Mouse (Mus musculus) spleen, postnatal 10 days (tissue): Measurements from ENCODE around the gene BC048671.
A peak's percentile ranks its signal among the peaks of the same experiment; 100 is the strongest.

Source experiments
- DNase-seq, 2 experiments: peaks; one replicate each; pipeline ENCODE4 v3.0.0; 2021 to 2022; ENCODE audit warnings: low spot score in 2 of 2

BC048671 gene

GRCm38 (mm10) chr6:90300919-90301318 is at the start of gene BC048671:
BC048671 (plus strand) TSS chr6:90301219.
- no peak for DNase-seq

GRCm38 (mm10) chr6:90288265-90288664 is 12.8 kb upstream of the BC048671 start:
- DNase-seq: no peak

- no peak for DNase-seq
These were observed 5.4 kb downstream of the BC048671 start for GRCm38 (mm10) chr6:90306315-90306975.

GRCm38 (mm10) chr6:90308839-90309778 is 8.1 kb downstream of the BC048671 start:
- no peak for DNase-seq

- peak in 1 of 2 experiments; percentile 6 for DNase-seq
These were observed 14.9 kb downstream of the BC048671 start for GRCm38 (mm10) chr6:90315961-90316360.

GRCm38 (mm10) chr6:90317510-90318258 is 16.7 kb downstream of the BC048671 start:
- DNase-seq: no peak

DNA sequence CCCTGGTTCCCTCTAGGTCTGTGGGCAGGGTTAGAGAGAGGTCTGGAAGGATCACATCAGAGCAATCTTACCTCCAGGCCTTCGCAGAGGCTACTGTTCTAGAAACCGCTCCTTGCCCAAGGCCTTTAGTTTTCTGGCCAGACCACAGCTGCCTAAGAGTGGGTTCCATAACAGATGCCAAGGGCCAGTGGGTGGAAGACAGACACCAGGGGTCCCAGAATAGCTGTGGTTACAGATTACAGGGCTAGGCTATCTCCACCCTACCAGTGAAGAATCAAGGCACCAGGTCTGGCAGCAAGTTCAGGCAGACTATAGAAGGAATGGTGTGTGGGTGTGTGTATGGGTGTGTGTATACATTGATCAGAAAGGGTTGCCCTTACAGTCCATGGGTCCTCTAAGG is 18.0 kb downstream of the BC048671 start:
- no peak for DNase-seq

DNA sequence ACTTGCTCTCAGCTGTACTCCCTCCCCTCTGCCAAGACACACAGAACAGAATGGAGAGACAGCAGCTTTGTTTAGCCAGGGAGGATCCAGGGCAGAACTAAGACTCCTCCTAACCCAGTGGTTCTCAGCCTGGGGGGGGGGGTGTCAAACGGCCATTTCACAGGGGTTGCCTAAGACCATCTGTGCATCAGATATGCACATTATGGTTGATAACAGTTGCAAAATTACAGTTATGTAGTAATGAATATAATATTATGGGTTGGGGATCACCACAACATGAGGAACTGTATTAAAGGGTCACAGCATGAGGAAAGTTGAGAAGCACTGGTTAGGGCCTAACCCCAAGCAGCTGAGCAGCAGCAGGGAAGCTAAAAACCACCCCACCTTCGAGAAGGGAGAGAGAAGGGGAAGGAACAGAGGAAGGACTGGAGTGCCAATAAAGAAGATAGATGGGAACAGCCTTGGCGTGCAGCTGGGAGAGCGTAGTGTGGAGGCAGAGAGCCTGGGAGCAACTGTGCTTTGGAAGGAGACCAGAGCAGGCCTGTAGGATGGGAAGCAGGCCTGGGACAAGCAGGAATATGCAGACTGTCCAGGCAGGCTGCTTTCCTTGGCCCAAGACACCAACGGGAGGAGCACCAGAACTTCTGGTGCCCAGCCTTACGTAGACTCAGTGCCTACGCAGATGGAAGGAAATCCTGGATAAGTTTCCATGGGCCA is 18.6 kb downstream of the BC048671 start:
- DNase-seq: no peak

GRCm38 (mm10) chr6:90320429-90320828 is 19.4 kb downstream of the BC048671 start:
- peak in 1 of 2 experiments; percentile 19 for DNase-seq

GRCm38 (mm10) chr6:90321811-90322210 is 20.8 kb downstream of the BC048671 start:
- no peak for DNase-seq

GRCm38 (mm10) chr6:90324026-90324425 is 23.0 kb downstream of the BC048671 start:
- no peak for DNase-seq

DNA sequence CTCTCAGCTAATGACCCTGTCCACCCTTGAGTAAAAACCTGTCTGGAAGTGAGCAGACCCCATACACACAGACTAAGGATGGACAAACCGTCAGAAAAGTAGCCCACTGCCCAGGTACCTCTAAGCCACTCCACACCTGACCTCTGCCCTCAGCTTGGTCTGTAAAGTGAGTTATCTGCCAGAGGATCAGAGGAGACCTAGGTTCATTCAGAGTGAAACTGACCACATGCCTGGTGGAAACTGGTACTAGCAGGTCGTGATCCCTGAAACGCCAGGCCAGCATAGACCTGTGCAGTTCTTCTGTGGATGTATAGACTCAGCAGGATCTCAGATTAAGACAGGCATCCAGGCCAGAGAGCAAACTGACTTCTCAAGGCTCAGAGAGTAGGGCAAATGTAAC is 23.4 kb downstream of the BC048671 start:
- no peak for DNase-seq

GRCm38 (mm10) chr6:90324991-90325390 is 24.0 kb downstream of the BC048671 start, which contains the start of gene Chst13:
Chst13 (minus strand) TSS chr6:90325185.
- peak in 1 of 2 experiments; percentile 21 for DNase-seq

DNA sequence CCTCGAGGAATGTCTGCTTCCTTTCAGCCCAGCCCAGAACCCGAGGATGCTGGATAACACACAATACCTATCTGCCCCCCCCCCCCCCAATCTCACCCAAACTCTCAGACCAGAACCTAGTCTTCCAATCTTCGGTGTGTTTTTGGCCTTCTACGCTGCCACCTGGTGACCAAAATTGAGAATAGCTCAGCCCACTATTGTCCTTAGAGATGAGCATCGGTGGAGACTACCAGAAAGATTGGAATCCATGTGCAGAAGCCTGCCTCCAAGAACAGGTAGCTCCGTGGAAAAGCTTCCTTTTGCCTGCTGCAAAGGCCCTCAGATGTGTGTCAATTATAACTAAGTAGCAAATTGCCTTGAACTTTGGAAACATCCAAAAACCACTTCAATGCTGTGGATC is 26.7 kb downstream of the BC048671 start:
- no peak for DNase-seq

DNA sequence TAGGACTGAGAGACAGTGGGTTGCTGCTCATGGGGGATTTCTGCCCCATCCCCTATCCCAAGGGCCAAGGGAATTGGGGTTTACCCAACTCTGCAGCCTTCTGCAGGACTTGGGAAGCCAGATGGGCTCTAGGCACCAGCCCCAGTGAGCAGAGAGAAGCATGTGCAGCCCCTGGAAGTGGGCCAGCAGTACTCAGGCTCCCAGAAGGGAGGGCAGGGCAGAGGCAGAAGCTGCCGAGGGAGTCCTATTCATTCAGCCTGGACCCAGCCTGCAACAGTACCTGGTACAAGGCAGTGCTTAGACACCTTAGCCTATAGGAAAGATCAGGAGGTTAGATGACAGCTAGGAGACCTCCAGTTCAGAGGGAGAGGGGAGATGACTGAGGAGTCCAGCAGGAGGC is 28.9 kb downstream of the BC048671 start:
- no peak for DNase-seq

DNA sequence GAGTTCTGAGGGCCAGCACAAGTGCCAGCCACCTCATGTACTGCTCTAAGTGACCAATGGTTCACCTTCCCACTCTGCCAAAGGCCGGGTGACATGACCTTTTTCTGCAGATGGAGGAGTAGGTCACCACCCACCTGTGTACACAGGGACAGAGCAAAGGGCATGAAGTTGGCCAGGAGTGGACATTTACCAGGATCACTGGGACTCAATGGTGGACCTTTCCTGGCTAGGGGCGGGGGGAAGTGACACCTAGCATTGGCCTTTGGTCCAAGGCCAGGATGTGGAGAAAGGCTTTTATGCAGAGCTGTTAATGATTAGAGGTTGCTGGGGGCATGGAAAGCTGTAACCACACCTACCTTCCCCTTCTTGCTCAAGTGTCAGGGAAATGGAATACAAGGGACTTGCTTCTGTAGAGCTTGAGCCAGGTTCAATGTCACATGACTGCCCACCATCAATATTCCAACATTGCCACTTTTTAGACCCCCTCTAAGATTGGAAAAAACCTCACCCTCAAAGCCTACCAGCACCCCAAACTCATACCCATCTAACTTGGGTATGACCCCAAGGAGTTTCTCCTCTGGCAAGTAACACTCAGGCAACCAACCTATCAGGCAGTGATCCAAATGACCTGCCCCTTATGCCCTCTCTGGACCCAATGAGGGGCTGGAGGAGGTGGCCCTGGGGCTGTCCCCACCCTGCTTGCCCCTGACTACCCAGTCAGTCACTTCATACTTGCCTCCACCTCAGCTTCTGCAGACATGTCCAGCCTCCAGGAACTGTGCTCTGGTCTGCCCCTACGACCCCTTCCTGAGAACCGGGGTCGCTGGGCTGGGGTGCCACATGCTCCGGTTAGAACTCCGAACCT is 31.8 kb downstream of the BC048671 start, which contains the start of gene Uroc1:
TSS of gene Uroc1 (plus strand) at position 724 of the 865 bp plus-strand sequence.
- no peak for DNase-seq

DNA sequence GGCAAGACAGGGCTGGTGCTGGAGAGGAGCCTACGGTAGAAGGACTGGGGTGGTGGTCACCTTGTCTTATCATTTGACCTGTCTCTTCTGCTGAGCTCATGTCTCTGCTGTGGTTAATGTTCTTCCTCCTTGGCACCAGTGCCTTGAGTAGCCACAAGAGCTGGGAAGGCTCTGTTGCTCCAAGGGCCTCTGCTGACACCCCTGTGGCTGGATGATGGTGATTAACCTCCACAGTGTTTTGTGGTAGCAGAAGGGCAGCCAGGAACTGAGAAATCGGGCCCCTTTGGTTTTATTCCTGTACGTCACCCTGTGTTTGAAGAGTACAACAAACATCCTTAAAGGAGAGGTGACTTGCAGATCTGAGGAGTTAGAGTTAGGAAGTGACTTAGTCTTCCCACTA is 33.2 kb downstream of the BC048671 start:
- no peak for DNase-seq

DNA sequence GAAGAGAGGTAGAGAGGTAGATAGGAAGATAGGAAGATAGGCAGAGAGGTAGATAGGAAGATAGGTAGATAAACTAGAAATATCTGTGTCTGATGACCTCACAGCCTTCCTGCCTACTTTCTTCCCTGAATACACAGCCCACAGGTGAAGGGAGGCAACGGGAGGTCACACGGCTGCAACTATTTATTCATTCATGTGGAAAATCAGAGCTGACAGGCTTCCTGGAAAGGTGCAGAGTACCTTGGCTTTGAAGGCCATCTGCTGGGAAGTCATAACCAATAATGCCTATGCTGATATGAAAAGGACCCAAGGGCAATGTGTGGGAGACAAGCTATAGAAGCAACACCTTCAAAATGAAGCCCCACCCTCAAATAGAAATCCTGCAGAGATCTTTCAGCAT is 41.3 kb downstream of the BC048671 start:
- DNase-seq: no peak

DNA sequence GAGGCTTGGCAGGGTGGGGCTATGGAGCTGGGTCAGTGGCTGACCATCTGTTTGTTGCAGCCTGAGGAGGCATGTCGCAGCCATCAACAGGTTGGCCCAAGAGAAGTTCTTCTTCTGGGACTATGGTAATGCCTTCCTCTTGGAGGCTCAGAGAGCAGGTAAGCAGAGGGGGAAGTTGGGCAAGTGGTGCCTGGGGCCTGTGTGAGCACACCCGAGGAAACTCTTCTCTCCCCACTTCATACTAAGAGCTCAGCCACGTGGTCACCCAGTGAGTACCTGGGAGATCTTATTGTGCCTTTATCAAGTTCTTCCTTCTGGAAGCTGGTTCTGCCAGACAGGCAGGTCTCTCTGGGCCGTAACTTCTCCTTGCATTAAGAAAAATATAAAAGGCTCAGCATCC is 46.2 kb downstream of the BC048671 start:
- DNase-seq: no peak

- DNase-seq: no peak
These were observed 47.5 kb downstream of the BC048671 start for GRCm38 (mm10) chr6:90348500-90348899.
